Mouse (Mus musculus): Measurements from ENCODE around the gene St3gal3. TPM values are rescaled to one million over a fixed set of nuclear protein-coding genes. Genes with fewer than 3 reads are reported as not detected.

The St3gal3 gene
- total RNA-seq, 2 experiments from 2014 or later, result 46.0 to 47.4 TPM

DNA sequence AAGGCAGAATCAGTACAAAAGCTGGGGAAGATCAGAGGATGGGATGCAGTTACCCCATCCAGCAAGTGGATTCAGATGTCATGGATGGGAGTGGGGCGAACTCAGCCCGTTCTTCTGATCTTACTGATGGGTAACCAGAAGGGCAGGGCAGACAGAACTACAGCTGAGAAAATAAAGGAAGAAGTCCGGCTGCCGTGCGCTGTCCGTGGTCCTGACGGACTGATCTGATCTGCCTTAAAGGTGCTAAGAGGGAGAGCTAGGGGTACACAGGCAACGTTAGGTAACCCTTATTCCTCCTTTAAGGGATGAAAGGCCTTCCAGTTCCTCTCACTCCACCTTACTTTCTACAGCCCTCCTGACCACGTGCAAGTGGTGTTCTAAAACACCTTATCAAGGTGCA is 241.3 kb downstream of the St3gal3 start:
- H3K4me3 ChIP-seq, result no peak overlapping the region
- intact Hi-C loops (cut with DNase I), result no loop called here
- no peak overlapping the region for H3K27ac ChIP-seq
- no peak for DNase-seq (ENCODE audit: extremely low spot score in 1 of 2, low spot score in 2 of 2)
- TF ChIP-seq CTCF (IDR thresholded peaks at IDR 0.05), result no peak

DNA sequence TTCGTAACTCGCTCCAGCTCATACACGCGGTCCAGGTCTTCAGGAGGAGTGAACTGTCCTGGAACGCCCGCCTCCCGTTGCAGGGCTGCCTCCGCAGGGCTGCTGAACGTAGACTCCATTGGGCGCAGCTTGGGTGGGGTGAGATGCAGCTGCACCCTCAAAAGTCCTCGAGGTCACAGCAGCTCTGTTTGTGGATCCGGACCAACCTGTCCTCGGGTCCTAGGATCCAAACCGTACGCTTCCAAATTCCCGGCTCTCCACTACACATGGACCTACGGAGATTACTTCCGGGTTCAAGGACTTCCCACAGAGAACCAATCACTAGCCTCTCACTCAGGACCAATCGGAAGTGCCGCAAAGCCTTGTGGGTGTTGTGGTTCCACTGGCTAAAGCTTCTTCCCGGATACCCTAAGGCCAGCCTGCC is 243.0 kb downstream of the St3gal3 start, which contains the start of gene Dph2:
Dph2 (minus strand) TSS at position 295 of the 424 bp plus-strand sequence.
- peak within 1 kb of the TSS; percentile 6; the same call in 1 of the 2 replicates for H3K27ac ChIP-seq

DNA sequence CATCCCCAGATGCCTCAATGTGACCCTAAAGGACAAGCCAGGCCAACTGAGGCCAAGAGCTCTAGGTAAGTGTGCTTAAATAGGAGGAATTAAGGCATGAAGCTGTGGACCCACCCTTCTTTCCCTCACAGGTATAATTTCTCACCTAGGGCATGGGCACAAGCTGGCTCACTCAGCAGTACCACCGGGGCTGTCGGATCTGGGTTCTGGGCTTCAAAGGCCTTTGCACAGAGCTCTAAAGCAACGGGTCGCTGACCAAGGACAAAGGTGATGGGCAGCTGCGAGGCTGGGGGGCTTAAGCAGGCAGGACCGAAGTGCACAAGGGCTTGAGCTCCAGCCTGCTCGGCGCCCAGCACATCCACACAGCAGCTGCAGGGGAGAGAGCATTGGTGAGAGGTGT is 244.0 kb downstream of the St3gal3 start:
- Histone ChIP-seq H3K27ac (no peak overlapping the region), H3K4me3 (no peak overlapping the region)
- intact Hi-C loops (cut with DNase I), result no loop called here
- TF ChIP-seq CTCF (IDR thresholded peaks at IDR 0.05), result no peak
- no peak for DNase-seq (ENCODE audit: extremely low spot score in 1 of 2, low spot score in 2 of 2)

More for the DNA sequence above, 243.0 kb downstream of the St3gal3 start, which contains the start of gene Dph2:
- no peak for TF ChIP-seq CTCF (IDR thresholded peaks at IDR 0.05)
- intact Hi-C loops (cut with DNase I), result no loop called here
- peak within 1 kb of the TSS; percentile 67 for H3K4me3 ChIP-seq
- DNase-seq (ENCODE audit: extremely low spot score in 1 of 2, low spot score in 2 of 2), result peak; percentile 73 to 80

DNA sequence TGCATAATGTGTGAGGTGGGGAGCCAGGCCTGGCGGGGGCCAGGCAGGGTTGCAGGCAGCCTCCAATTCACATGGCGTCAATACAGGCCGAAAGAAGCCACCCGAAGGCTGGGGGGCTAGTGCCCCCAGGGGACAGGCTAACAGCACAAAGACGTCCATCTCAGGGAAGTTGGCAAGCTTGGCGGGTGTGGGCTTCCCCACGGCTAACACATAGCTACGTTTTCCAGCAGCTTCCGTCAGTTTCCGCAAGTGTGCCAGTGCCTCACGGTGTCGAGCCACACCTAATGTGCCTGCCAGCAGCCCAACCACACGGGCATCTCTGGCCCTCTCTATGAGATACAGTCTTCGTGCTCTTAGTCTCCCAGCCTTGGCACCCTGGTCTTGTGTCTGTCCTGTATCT is 244.7 kb downstream of the St3gal3 start:
- no peak for DNase-seq (ENCODE audit: extremely low spot score in 1 of 2, low spot score in 2 of 2)
- no peak overlapping the region for H3K27ac ChIP-seq
- H3K4me3 ChIP-seq, result no peak overlapping the region
- TF ChIP-seq CTCF (IDR thresholded peaks at IDR 0.05), result no peak
- intact Hi-C loops (cut with DNase I), result no loop called here

DNA sequence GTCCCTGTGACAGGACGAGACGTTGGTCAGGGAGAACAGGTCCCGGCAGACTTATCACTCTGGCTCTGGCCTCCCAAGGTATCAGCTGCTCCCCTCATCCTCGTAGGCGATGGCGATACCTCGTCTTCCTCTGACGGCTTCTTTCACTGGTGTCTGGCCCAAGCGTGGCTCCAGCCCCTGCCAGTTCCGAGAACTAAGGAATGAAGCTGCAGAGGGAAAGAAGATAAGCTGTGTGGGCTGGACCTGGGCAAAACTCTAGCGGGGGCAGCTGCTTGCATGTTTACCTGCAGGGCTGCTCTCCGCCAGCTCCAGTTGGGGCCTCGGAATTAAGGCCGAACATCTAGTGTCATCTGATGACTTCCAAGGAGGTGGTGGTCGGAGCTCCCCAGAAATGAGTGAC is 245.2 kb downstream of the St3gal3 start:
- TF ChIP-seq CTCF (IDR thresholded peaks at IDR 0.05), result no peak
- no peak for DNase-seq (ENCODE audit: extremely low spot score in 1 of 2, low spot score in 2 of 2)
- intact Hi-C loops (cut with DNase I), result no loop called here
- Histone ChIP-seq H3K27ac (no peak overlapping the region), H3K4me3 (no peak overlapping the region)

DNA sequence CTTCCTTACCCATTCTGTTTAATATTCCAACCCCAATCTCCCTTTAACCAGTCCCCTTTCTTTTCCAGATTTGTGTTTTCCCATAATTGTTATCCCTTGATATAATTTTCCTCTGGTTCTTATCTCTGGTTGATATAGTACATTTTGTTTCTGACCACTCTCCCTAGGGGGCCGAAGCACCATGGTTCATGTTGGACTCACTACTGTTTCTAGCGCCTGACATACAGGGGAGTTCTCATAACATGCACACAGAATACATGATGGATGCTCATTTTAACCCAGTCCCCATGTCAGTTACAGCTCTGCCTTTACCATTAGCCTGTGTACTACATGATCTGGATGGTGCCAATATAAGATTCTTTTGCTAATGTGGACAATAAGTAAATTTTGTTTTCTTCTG is 246.8 kb downstream of the St3gal3 start:
- TF ChIP-seq CTCF (IDR thresholded peaks at IDR 0.05), result no peak
- intact Hi-C loops (cut with DNase I), result loop anchor here (2.0 kb wide), 1 partner anchor 27 kb away; the partner anchor contains the start of gene Ipo13
- H3K27ac ChIP-seq, result peak overlapping the region; percentile 97; the same call in 1 of the 2 replicates
- peak overlapping the region; percentile 89 for H3K4me3 ChIP-seq
- DNase-seq (ENCODE audit: extremely low spot score in 1 of 2, low spot score in 2 of 2), result no peak

DNA sequence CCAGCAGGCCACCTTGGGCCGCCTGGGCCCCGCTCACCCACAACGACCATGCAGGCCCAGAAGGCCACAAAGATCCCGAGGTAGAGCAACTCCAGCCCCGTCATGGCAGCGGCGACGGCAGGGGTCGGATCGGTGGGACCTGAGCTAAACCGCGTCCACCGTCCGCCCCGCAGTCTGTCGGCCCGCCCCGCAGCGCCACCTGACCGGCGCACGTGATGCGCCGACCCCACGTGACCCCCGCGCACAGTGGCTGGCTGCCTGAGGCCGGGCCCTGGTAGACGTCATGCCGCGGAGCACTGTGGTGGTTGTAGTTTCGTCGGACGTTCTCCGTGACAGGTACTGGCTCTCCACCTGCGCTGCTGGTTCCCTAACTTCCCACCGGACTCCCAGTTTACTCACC is 247.6 kb downstream of the St3gal3 start, which contains the start of gene Atp6v0b:
Atp6v0b (minus strand) TSS at position 201 of the 400 bp plus-strand sequence.
- intact Hi-C loops (cut with DNase I), result loop anchor here (2.0 kb wide), 1 partner anchor 28 kb away; the partner anchor contains the start of gene Ipo13
- H3K27ac ChIP-seq, result peak within 1 kb of the TSS; percentile 97
- DNase-seq (ENCODE audit: extremely low spot score in 1 of 2, low spot score in 2 of 2), result peak; percentile 96
- TF ChIP-seq CTCF (IDR thresholded peaks at IDR 0.05), result no peak
- H3K4me3 ChIP-seq, result peak within 1 kb of the TSS; percentile 89

DNA sequence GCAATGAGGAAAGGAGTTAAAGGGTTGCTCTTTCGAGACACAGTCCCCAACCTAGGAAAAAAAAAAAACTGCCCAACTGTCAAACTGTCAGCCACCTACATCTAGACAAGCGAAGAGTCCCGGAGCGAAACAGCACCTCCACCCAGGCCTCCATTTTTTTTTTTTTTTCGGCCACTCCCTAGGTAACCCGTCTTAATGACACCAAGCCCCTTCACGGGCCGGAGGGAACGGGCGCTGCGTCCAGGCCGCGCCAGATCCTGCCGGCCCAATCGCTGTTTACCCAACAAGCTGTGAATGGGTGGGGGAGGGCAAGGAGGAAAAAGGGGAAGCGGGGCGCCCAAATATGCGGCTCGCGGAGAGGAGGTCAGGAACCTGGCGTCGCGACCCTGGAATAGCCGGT is 248.1 kb downstream of the St3gal3 start:
- no peak for TF ChIP-seq CTCF (IDR thresholded peaks at IDR 0.05)
- peak overlapping the region; percentile 97 for H3K27ac ChIP-seq
- H3K4me3 ChIP-seq, result peak overlapping the region; percentile 89
- DNase-seq (ENCODE audit: extremely low spot score in 1 of 2, low spot score in 2 of 2), result no peak
- intact Hi-C loops (cut with DNase I), result loop anchor here (2.0 kb wide), 1 partner anchor 28 kb away; the partner anchor contains the start of gene Ipo13

DNA sequence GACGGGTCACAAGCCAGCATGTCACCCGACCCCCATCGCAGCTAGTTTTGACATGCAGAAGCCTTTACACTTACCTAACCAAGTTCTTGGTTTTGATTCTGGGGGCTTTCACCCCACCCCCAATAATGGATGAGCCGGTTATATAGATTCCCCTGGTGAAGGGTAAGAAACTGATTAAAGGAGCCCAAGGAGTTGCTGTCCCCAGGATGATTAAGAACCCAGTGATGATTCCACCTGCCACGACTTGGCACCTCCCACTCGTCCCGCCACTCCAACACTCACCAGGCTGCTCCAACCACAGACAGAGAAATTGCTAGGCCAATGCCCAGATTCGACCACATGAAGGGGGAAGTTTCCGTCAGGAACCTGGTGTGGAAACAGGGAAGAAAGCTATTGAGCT is 248.7 kb downstream of the St3gal3 start:
- Histone ChIP-seq H3K27ac (no peak overlapping the region), H3K4me3 (peak overlapping the region; percentile 89)
- no peak for DNase-seq (ENCODE audit: extremely low spot score in 1 of 2, low spot score in 2 of 2)
- no peak for TF ChIP-seq CTCF (IDR thresholded peaks at IDR 0.05)
- intact Hi-C loops (cut with DNase I), result loop anchor here (2.0 kb wide), 1 partner anchor 29 kb away; the partner anchor contains the start of gene Ipo13

DNA sequence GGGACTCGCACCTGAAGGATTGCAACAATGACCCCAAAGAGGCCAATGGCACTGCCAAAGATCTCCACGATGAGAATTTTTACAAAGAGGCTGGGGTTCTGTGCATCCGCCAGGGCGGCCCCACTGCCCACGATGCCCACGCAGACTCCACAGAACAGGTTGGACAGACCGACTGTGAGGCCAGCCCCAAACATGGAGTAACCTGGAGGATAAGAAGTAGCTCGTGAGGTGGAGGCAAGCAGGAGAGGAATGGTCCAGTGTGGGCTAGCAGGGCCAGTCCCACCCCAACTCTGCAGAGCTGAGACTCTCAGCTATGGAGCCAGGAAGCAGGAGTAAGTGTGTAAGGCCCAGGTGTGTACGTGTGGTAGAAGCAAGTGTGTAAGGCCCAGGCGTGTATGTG is 249.6 kb downstream of the St3gal3 start:
- no peak overlapping the region for H3K27ac ChIP-seq
- no peak for TF ChIP-seq CTCF (IDR thresholded peaks at IDR 0.05)
- intact Hi-C loops (cut with DNase I), result no loop called here
- no peak for DNase-seq (ENCODE audit: extremely low spot score in 1 of 2, low spot score in 2 of 2)
- H3K4me3 ChIP-seq, result no peak overlapping the region

DNA sequence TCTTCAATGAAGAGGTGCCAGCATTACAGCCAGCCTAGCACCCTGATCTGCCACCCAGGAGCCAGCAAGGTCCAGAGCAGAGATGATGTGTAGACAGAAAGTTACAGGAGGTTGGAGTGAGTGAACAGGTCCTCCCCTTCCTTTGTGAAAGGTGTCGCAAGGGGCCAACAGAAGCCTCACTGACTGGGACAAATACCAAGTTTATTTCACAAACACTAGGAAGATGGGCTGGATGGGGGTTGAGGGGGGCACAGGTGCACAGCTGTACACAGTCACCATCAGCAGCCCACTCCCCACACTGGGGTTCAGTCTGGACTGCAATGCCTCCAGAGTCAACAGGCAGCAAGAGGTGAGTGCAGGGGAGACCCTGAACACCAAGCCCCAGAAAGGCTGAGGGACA is 250.6 kb downstream of the St3gal3 start:
- H3K27ac ChIP-seq, result no peak overlapping the region
- DNase-seq (ENCODE audit: extremely low spot score in 1 of 2, low spot score in 2 of 2), result no peak
- TF ChIP-seq CTCF (IDR thresholded peaks at IDR 0.05), result no peak
- intact Hi-C loops (cut with DNase I), result no loop called here
- H3K4me3 ChIP-seq, result peak overlapping the region; percentile 75

DNA sequence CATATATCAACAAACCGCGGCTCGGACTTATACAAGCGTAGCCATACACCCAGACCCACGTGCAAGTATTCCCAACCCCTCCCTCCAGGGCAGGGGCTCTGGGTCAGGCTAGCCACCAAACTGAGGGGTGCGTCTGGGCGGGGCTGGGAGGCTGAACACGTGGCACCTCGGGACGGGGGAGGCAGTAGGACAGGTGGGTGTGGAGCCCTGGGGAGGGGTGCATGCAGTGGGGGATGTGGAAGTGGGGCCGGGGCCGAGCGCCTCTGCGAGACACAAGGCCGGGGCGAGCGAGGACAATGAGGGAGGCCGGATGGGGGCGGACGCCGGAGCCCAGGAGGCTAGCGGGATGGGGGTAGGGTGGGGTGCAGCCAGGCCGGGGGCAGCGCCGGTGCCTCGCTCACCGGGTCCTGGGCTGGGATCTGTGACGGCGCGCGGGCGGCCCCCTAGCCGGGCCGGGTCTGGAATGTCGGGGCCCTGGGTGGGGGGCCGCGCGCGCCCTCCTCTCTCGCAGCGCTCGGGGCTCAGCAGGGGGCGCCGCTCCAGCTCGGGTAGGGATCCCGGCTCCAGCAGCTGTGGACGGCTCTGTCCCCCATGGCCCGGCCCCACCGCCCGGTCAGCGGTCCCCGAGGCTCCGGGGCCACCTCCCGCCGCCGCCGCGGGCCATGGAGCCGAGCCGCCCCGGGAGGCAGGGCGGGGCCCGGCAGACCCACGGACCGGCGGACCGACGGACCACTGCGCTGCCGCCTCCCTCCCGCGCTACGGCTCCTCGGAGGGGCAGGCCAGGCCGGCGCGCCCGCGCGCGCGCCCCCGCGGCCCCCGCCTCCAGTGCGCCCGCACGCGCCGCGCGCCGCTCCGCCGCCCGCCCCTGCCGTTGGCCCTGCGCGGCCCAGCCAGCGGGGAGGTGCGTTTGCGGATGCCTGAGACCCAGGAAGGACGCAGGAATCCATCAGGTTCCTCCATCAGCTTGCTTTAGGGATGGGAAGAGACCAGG is 251.7 kb downstream of the St3gal3 start, which contains the start of gene B4galt2:
B4galt2 (minus strand) TSS at position 787 of the 991 bp plus-strand sequence.
- peak; percentile 74 to 79 for DNase-seq (ENCODE audit: extremely low spot score in 1 of 2, low spot score in 2 of 2)
- peak; percentile 33 for TF ChIP-seq CTCF (IDR thresholded peaks at IDR 0.05)
- intact Hi-C loops (cut with DNase I), result no loop called here
- Histone ChIP-seq H3K4me3 (peak within 1 kb of the TSS; percentile 75), H3K27ac (peak within 1 kb of the TSS; percentile 93)

Other genes with a start within 250 kb of the St3gal3 start
- 100 to 1,000 TPM; 430 to 462 TPM for gene Atp6v0b, start 247.6 kb downstream of the St3gal3 start, total RNA-seq (2021)
- 10 to 100 TPM in 1 of 2 experiments, 1 to 10 TPM in 1; 9.1 to 11.4 TPM for gene Dph2, start 242.9 kb downstream of the St3gal3 start, total RNA-seq (2021)
- gene Ipo13, start 219.9 kb downstream of the St3gal3 start, total RNA-seq (2021), result 100 to 1,000 TPM; 115 to 123 TPM
- 1 to 10 TPM; 3.6 to 3.9 TPM for gene Artn, start 205.2 kb downstream of the St3gal3 start, total RNA-seq (2021)
- 10 to 100 TPM; 39.6 to 41.0 TPM for gene Kdm4a, start 45.1 kb upstream of the St3gal3 start, total RNA-seq (2021)
- gene Ptprf, start 156.5 kb upstream of the St3gal3 start, total RNA-seq (2021), result 100 to 1,000 TPM; 118 to 119 TPM